In the genomic region with DNA sequence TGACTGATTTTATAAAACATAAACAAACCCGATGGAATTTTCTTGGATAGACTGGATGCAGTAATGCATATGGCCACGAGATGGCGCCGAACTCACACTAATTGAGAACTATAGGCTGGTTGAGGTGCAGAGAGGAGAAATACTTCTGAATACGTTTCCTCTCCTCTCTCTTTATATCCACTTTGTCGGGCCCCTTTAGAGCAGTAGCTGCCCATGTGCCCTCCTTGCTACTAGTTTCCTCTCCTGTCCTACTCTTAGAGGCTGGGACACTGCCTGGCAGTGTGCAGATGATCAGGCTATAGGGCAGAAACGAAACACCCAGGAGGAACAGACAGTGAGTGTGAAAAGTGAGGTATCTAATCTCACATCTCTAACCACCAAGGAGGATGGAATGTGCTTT, we compare ENCODE assay signal across 8 mouse cellular contexts. TPM values are rescaled to one million over a fixed set of nuclear protein-coding genes. Genes with fewer than 3 reads are reported as not detected.
DNase-seq lines count a peak whose midpoint lies in the region; ATAC-seq and TF ChIP-seq lines count a peak whose summit lies in the region.

No protein-coding gene starts in this region.

- H3K4me2 ChIP-seq in embryonic facial prominence, embryonic 14.5 days (ENCODE audit: low read depth, low read length), result peak overlapping the region; percentile 25
- peak overlapping the region; percentile 54 for H3K4me2 ChIP-seq in heart, postnatal 0 days (ENCODE audit: low read depth, low read length)
- 0 out of 2 replicates have a peak overlapping the region, but pooled peaks have one; percentile 21 for H3K4me2 ChIP-seq in liver, embryonic 13.5 days

- no peaks in the 10 kb centered on the region for H3K9me3 ChIP-seq in embryonic facial prominence, embryonic 14.5 days (ENCODE audit: control insufficient read depth, low read length)
- H3K9me3 ChIP-seq in heart, postnatal 0 days (replicated peaks; ENCODE audit: control insufficient read depth, low read length), result no peaks in the 10 kb centered on the region
- no peaks in the 10 kb centered on the region for H3K9me3 ChIP-seq in liver, embryonic 13.5 days (replicated peaks)

- peak; percentile 73 for DNase-seq in CD4-positive, CD25-positive, alpha-beta regulatory T cell, adult 2 months (ENCODE audit: low read depth, low spot score)
- peak; percentile 11 to 18 for DNase-seq in adrenal gland, postnatal 4 days (ENCODE audit: low spot score in 2 of 2)
- DNase-seq in embryonic facial prominence, embryonic 14.5 days (ENCODE audit: low spot score), result peak; percentile 68
- peak; percentile 56 for DNase-seq in heart, postnatal 0 days (ENCODE audit: low spot score)
- peak; percentile 59 to 78 for DNase-seq in kidney, postnatal 25 days
- DNase-seq in liver, embryonic 13.5 days, result peak; percentile 7
- DNase-seq in neural tube, embryonic 10.5 days (ENCODE audit: extremely low spot score, low spot score), result peak; percentile 72
- peak; percentile 37 for DNase-seq in testis, postnatal 14 days (ENCODE audit: low spot score)

- no peak overlapping the region for H3K9ac ChIP-seq in embryonic facial prominence, embryonic 14.5 days (ENCODE audit: low read depth, low read length)
- no peak overlapping the region for H3K9ac ChIP-seq in heart, postnatal 0 days (replicated peaks; ENCODE audit: low read depth, low read length)
- H3K9ac ChIP-seq in liver, embryonic 13.5 days, result no peak overlapping the region

- H3K27ac ChIP-seq in embryonic facial prominence, embryonic 14.5 days (replicated peaks; ENCODE audit: low read depth, low read length), result no peak overlapping the region
- no peak overlapping the region for H3K27ac ChIP-seq in heart, postnatal 0 days (ENCODE audit: low read depth)
- H3K27ac ChIP-seq in liver, embryonic 13.5 days, result no peak overlapping the region

- no peak overlapping the region for H3K4me3 ChIP-seq in embryonic facial prominence, embryonic 14.5 days (ENCODE audit: low read depth, low read length)
- peak overlapping the region; percentile 28; the same call in 1 of the 2 replicates for H3K4me3 ChIP-seq in heart, postnatal 0 days (ENCODE audit: low read depth, low read length)
- no peak overlapping the region for H3K4me3 ChIP-seq in liver, embryonic 13.5 days (replicated peaks)

- peak; percentile 75 for TF ChIP-seq CTCF in heart, postnatal 0 days (IDR thresholded peaks at IDR 0.05; ENCODE audit: low read depth)

- H3K36me3 ChIP-seq in embryonic facial prominence, embryonic 14.5 days (ENCODE audit: control insufficient read depth, insufficient read depth, low read length), result no peaks in the 10 kb centered on the region
- H3K36me3 ChIP-seq in heart, postnatal 0 days (replicated peaks; ENCODE audit: control insufficient read depth, insufficient read depth, low read length), result no peaks in the 10 kb centered on the region
- H3K36me3 ChIP-seq in liver, embryonic 13.5 days, result no peaks in the 10 kb centered on the region

- TF ChIP-seq EP300 in heart, postnatal 0 days (IDR thresholded peaks at IDR 0.05; ENCODE audit: low read depth), result no peak

- H3K27me3 ChIP-seq in embryonic facial prominence, embryonic 14.5 days (replicated peaks; ENCODE audit: control insufficient read depth, insufficient read depth, low read length), result no peaks in the 10 kb centered on the region
- H3K27me3 ChIP-seq in heart, postnatal 0 days (ENCODE audit: control insufficient read depth, insufficient read depth, low read length), result no peaks in the 10 kb centered on the region
- H3K27me3 ChIP-seq in liver, embryonic 13.5 days, result no peaks in the 10 kb centered on the region

- WGBS in embryonic facial prominence, embryonic 14.5 days, result 13% methylated on average over 7 of the region's 7 CpGs
- 4% methylated on average over 7 of the region's 7 CpGs for WGBS in heart, postnatal 0 days
- 2% methylated on average over 7 of the region's 7 CpGs for WGBS in liver, embryonic 13.5 days (ENCODE audit: insufficient replicate concordance)

- peak; percentile 71 for ATAC-seq in embryonic facial prominence, embryonic 14.5 days (ENCODE audit: low read depth)
- peak; percentile 25; the same call in 1 of the 2 replicates for ATAC-seq in heart, postnatal 0 days (ENCODE audit: insufficient read depth, low read depth)
- ATAC-seq in liver, embryonic 13.5 days (ENCODE audit: low read depth), result 0 out of 2 replicates have a peak, but pooled peaks have one; percentile 47

- H3K4me1 ChIP-seq in embryonic facial prominence, embryonic 14.5 days (ENCODE audit: control insufficient read depth, insufficient read depth, low read length), result no peaks in the 10 kb centered on the region
- no peaks in the 10 kb centered on the region for H3K4me1 ChIP-seq in heart, postnatal 0 days (ENCODE audit: control insufficient read depth, insufficient read depth)
- no peaks in the 10 kb centered on the region for H3K4me1 ChIP-seq in liver, embryonic 13.5 days (replicated peaks)

RNA-seq across cellular contexts. Expression of gene Slc5a9, which starts 16.7 kb away (rescaled TPM):
- 1 to 10 TPM in 1 of 2 experiments, not detected in 1; 2.4 TPM for total RNA-seq in adrenal gland, postnatal 4 days (2021)
- polyA plus RNA-seq in embryonic facial prominence, embryonic 14.5 days (2014; fragmentation: Nextera tagmentation; extraction: Ambion mirVana), result 0.94 and 2.3 TPM in 2 replicates
- not detected in 2 replicates for total RNA-seq in heart, postnatal 0 days (2014; rRNA removed; ENCODE audit: low replicate concordance)
- not detected in 2 replicates for polyA plus RNA-seq in heart, postnatal 0 days (2015; fragmentation: Nextera tagmentation; extraction: Ambion mirVana)
- polyA plus RNA-seq in liver, embryonic 13.5 days (2015; fragmentation: Nextera tagmentation; extraction: Ambion mirVana), result not detected in 2 replicates

RNA-seq across cellular contexts. Expression of gene Skint8, which starts 33.2 kb away (rescaled TPM):
- not detected for total RNA-seq in adrenal gland, postnatal 4 days (2021)
- polyA plus RNA-seq in embryonic facial prominence, embryonic 14.5 days (2014; fragmentation: Nextera tagmentation; extraction: Ambion mirVana), result 0.15 TPM in 1 of 2 replicates, not detected in the other
- total RNA-seq in heart, postnatal 0 days (2014; rRNA removed; ENCODE audit: low replicate concordance), result not detected in 2 replicates
- not detected in 2 replicates for polyA plus RNA-seq in heart, postnatal 0 days (2015; fragmentation: Nextera tagmentation; extraction: Ambion mirVana)
- not detected in 2 replicates for polyA plus RNA-seq in liver, embryonic 13.5 days (2015; fragmentation: Nextera tagmentation; extraction: Ambion mirVana)

Comparison
In these comparisons a context has a peak if more than half of its experiments do, and no peak if none do; other contexts are left out.
1. DNase-seq: peak in every context shown above with its lines; median percentile 73 in CD4-positive, CD25-positive, alpha-beta regulatory T cell, adult 2 months; 72 in neural tube, embryonic 10.5 days; 68 in kidney, postnatal 25 days; 68 in embryonic facial prominence, embryonic 14.5 days; 56 in heart, postnatal 0 days; 37 in testis, postnatal 14 days; 14 in adrenal gland, postnatal 4 days; 7 in liver, embryonic 13.5 days.